Mouse (Mus musculus) kidney, postnatal 10 days (tissue): ENCODE results near the gene Rps28.

ENCODE experiments used
- DNase-seq: peaks from one replicate; pipeline ENCODE4 v3.0.0; 2021; ENCODE audit warnings: mixed read lengths

Gene Rps28

DNA sequence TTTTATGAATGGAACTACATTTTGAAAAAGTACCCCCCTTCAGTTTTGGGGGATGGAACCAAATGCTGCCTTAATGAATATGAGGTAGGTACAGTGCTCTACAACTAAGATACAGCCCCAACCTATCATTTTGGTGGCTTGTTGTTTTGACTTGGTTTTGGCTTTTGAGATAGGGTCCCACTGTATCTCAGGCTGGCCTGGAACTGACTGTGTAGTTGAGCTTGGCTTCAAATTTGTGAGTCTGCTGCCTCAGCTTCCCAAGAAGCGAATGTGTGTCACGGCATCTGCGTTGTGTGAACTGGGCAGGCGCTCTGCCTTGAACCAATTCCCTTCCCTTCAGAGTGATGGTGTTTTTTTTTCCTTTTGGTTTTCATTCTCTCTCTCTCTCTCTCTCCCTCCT lies 52.7 kb downstream of the Rps28 start:
- DNase-seq, result no peak
